Mouse (Mus musculus): Measurements from ENCODE around the gene Ap1s2.

DNA sequence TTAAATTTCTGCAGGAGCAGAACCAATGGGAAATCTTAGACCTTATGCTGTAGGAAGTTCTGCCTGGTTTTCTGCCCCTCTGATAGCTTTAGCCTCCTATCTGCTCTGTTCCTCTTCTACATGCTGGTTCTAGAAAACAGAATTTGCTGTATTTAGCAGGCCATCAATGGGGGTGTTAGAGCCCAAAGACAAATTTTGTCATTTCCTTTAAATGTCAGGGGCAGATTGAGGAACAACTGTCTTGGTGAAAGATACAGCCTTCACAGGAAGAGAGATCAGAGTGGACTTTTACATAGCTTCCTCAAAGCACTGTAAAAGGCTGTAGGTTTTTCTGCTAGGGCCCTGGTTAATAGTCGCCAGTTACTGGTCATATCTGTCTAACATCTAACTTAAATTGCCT lies 11.5 kb upstream of the Ap1s2 start:
- TF ChIP-seq CTCF (IDR thresholded peaks at IDR 0.05; ENCODE audit: control insufficient read depth, insufficient read depth, insufficient replicate concordance, low read depth, low read length) (no peak), POLR2A (IDR thresholded peaks at IDR 0.05; ENCODE audit: control insufficient read depth, low read depth, low read length) (no peak)

All from testis, adult 2 months (tissue).